Mouse (Mus musculus): ENCODE measurements at regions not wholly inside any gene's neighbourhood (a gene's known extent, or its start where the extent isn't known, plus 50 kb on each side); places are given as distances from the start of the nearest gene placed in this dataset.

GRCm38 (mm10) chr1:184138661-184139060 lies 104.6 kb upstream of the 1700056E22Rik start:
- DNase-seq (ENCODE audit: extremely low spot score), result no peak

DNA sequence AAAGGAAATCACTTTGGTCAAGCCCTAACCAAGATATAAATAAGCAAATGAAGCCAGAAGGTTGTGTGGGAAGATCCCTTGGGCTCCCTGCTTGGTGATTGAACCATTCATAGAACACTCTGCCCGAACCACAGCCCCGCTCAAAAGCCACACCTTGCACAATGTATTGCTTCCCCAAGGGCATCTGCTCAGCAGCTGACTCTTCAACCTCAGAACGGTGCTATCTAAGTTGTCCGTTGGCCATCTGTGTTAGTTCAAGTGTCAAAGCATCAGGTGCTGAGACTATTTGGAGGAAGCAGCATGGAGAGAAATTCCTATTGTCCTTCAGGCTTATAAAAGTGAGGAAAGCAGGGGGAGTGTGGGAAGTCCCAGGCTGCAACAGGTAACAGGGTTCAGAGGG lies 96.8 kb upstream of the 1700056E22Rik start:
- DNase-seq (ENCODE audit: extremely low spot score), result no peak

GRCm38 (mm10) chr1:184127321-184127720 lies 93.2 kb upstream of the 1700056E22Rik start:
- DNase-seq (ENCODE audit: extremely low spot score), result no peak

DNA sequence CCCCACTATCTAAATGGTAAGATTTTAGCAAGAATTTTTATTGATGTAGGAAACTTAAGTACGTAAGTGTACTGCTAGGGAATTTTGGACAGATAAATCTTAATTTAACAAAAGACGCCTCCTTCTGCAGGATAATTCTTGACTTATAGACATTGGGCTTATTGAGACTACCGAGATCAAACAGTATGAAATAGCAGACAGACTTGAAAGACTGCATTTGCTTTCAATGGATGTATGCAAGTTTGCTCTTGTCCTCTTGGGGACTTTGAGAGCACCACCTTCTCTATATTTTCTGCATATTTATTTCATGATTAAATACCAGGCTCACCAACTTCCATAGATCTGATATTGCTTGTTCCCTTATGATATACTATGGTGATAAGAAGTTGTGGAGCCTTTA lies 92.8 kb upstream of the 1700056E22Rik start:
- DNase-seq (ENCODE audit: extremely low spot score), result no peak

All from embryo, embryonic 9.5 days (tissue).